Mouse (Mus musculus) heart, embryonic 16.5 days (tissue): ENCODE measurements around the gene Prdm10. TPM values are rescaled to one million over a fixed set of nuclear protein-coding genes. Genes with fewer than 3 reads are reported as not detected.

Experiments used
- ATAC-seq: fragments of 200-750 bp; cut with Nextera tagmentation; replicated peaks from 2 replicates; pipeline ENCODE4 v1.8.0; 2017; ENCODE audit warnings: moderate number of reproducible peaks; ENCODE audit not compliant: insufficient read depth, low FRiP score; ENCODE audit errors: extremely low read depth
- H3K27ac ChIP-seq: fragments of 300-500 bp; sonication (generic); 2 replicates; pipeline ENCODE4 v1.5.1; 2014; ENCODE audit warnings: mild to moderate bottlenecking, low read length, control low read depth, moderate library complexity
- H3K27me3 ChIP-seq: fragments of 300-500 bp; sonication (generic); 2 replicates; pipeline ENCODE4 v1.6.1; 2014; ENCODE audit warnings: low read length, mixed read lengths; ENCODE audit not compliant: control insufficient read depth, insufficient read depth
- H3K36me3 ChIP-seq: fragments of 300-500 bp; sonication (generic); 2 replicates; pipeline ENCODE4 v1.6.1; 2014; ENCODE audit not compliant: control insufficient read depth, insufficient read depth
- H3K4me1 ChIP-seq: fragments of 300-500 bp; sonication (generic); 2 replicates; pipeline ENCODE4 v1.6.1; 2014; ENCODE audit warnings: low read length, mixed read lengths; ENCODE audit not compliant: control insufficient read depth, insufficient read depth
- H3K4me2 ChIP-seq: fragments of 300-500 bp; sonication (generic); 2 replicates; pipeline ENCODE4 v1.6.1; 2014; ENCODE audit warnings: low read depth, mild to moderate bottlenecking, control low read depth, low read length
- H3K4me3 ChIP-seq: fragments of 300-500 bp; sonication (generic); 2 replicates; pipeline ENCODE4 v1.5.1; 2014; ENCODE audit warnings: mild to moderate bottlenecking, control low read depth, low read length
- H3K9ac ChIP-seq: fragments of 300-500 bp; sonication (generic); 2 replicates; pipeline ENCODE4 v1.6.1; 2014; ENCODE audit warnings: low read length, control low read depth
- H3K9me3 ChIP-seq: fragments of 300-500 bp; sonication (generic); replicated peaks from 2 replicates; pipeline ENCODE4 v1.6.1; 2016; ENCODE audit warnings: low read length; ENCODE audit not compliant: control insufficient read depth
- WGBS: fragments of 180-500 bp; shearing (Covaris S2); extraction: QIAGEN DNeasy Blood & Tissue Kit; methylation state at CpG from one replicate; pipeline ENCODE4 v1.1.7; 2014; 5-methylcytosine and 5-hydroxymethylcytosine counted together
- polyA plus RNA-seq: library from polyadenylated mRNA; unstranded; fragments of >200 nt; fragmentation: Nextera tagmentation; extraction: Ambion mirVana; gene quantifications from 2 replicates; pipeline ENCODE4 v1.2.1, GENCODE M21; 2015

Prdm10 gene
- polyA plus RNA-seq, 1 experiment from 2014 or later: 3.5 TPM

DNA sequence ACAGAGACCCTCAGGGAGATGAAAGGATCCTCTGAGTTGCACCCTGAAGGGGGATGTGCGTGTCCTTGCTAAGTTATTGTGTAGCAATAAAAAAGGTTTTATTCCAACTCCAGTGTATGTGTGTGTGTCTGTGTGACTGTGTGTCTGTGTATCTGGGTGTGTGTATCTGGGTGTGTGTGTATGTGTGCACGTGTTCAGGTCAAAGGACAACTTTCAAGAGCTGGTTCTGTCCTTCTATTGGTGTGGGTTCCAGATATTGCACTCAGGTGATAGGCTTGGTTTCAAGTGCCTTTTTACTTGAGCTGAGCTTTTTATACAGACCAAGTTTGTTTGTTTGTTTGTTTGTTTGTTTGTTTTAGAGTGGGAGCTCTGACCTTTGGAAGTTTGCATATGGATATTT lies 12.9 kb downstream of the Prdm10 start:
- Histone ChIP-seq H3K4me1 (no peaks in the 10 kb centered on the region; the same call in 1 of the 2 replicates), H3K9me3 (no peaks in the 10 kb centered on the region), H3K4me3 (no peak overlapping the region), H3K27ac (no peak overlapping the region), H3K9ac (no peak overlapping the region), H3K27me3 (no peaks in the 10 kb centered on the region), H3K4me2 (no peak overlapping the region), H3K36me3 (no peaks in the 10 kb centered on the region)
- no peak for ATAC-seq
- WGBS: 89% methylated on average over 2 of the region's 2 CpGs

DNA sequence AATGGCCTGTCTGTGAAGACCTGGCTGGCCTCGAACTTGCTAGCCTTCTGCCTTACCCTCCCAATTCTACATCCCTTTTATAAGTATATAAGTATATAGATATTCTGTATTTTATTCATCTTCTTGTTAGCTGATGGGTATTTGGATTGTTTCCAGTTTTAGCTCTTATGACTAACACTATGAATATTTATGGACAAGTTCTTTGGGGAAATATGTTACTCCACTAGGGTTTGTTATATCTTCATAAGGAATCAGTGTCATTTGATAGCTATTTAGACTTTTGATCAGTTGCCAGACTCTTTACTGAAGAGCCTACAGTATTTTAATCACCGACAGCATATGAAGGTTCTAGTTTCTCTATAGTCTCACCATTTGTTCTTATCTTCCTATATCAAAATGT lies 15.0 kb downstream of the Prdm10 start:
- H3K4me2 ChIP-seq: no peak overlapping the region

DNA sequence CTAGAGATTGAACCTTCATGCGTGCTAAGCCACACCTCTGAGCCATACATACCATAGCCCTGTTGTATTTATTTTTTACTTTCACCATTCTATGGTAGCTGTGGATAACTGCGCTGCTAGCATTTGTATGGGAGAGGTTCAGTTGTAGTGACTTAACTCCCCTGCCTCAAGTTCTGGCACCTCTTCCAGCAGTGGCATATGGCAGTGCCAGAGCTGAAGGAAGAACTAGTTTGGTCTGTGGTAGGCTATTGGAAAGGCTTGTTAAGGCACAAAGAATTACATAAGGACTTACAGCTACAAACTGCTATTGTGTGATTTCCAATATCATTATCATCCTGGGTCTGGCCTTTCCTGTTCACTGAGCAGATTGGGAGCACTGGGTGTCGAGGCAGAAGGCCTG lies 16.0 kb downstream of the Prdm10 start:
- no peak for ATAC-seq
- H3K27me3 ChIP-seq: no peaks in the 10 kb centered on the region
- H3K4me2 ChIP-seq: no peak overlapping the region
- no peak overlapping the region for H3K4me3 ChIP-seq
- no peaks in the 10 kb centered on the region for H3K9me3 ChIP-seq
- 87% methylated on average over 3 of the region's 3 CpGs for WGBS
- H3K4me1 ChIP-seq: peaks cover 15% of the 10 kb centered on the region
- H3K27ac ChIP-seq: no peak overlapping the region
- no peaks in the 10 kb centered on the region for H3K36me3 ChIP-seq
- H3K9ac ChIP-seq: no peak overlapping the region

More for the DNA sequence above, 15.0 kb downstream of the Prdm10 start:
- Histone ChIP-seq H3K4me3 (no peak overlapping the region), H3K4me1 (peaks cover 6% of the 10 kb centered on the region), H3K9me3 (no peaks in the 10 kb centered on the region), H3K27ac (no peak overlapping the region), H3K9ac (no peak overlapping the region), H3K36me3 (no peaks in the 10 kb centered on the region), H3K27me3 (no peaks in the 10 kb centered on the region)
- WGBS: 64% methylated on average over 2 of the region's 2 CpGs
- ATAC-seq: no peak

DNA sequence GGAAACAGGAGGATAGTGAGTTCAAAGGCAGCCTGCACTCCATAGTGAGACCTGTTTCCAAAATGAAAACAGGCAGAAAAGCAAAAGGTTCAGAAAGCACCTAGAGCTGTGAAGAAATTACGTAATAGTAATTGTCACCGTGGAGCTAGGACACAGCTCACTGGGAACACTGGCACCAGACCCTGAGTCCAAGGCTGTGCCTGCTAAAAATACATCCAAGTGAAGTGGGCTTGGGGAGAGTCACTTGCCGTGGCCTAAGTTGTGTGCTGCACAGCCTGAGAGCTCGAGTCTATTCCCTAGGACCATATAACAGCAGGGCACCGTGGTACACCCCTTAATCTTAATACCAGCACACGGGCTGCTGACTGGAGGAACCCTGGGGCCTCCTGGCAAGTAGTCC lies 18.4 kb downstream of the Prdm10 start:
- H3K27ac ChIP-seq: no peak overlapping the region
- no peak overlapping the region for H3K4me2 ChIP-seq
- no peak overlapping the region for H3K9ac ChIP-seq
- 52% methylated on average over 6 of the region's 6 CpGs for whole genome bisulfite sequencing
- H3K9me3 ChIP-seq: no peaks in the 10 kb centered on the region
- H3K36me3 ChIP-seq: no peaks in the 10 kb centered on the region
- H3K27me3 ChIP-seq: no peaks in the 10 kb centered on the region
- H3K4me1 ChIP-seq: peaks cover 20% of the 10 kb centered on the region
- no peak for ATAC-seq
- H3K4me3 ChIP-seq: no peak overlapping the region

DNA sequence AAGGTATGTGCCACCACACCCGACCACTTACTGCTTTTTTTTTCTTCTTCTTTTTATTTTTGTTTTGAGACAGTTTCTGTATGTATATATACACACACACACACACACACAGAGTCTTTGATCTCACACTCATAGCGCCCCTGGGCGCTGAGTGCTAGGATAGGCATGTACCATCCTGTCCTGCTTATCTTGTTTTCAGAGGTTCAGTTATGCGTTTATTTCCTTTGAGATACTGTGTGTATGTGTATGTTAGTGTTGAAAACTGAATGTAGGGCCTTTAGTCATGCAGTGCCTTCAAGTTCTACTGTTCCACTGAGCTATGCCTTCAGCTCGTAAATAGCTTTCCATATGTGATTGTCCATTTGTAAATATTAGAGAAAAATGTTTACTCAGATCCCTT lies 20.2 kb downstream of the Prdm10 start:
- Histone ChIP-seq H3K4me3 (no peak overlapping the region), H3K36me3 (no peaks in the 10 kb centered on the region), H3K9me3 (no peaks in the 10 kb centered on the region), H3K4me2 (no peak overlapping the region), H3K4me1 (peaks cover 20% of the 10 kb centered on the region), H3K27me3 (no peaks in the 10 kb centered on the region), H3K27ac (no peak overlapping the region), H3K9ac (no peak overlapping the region)
- no peak for ATAC-seq
- WGBS: 71% methylated on average over 5 of the region's 5 CpGs

DNA sequence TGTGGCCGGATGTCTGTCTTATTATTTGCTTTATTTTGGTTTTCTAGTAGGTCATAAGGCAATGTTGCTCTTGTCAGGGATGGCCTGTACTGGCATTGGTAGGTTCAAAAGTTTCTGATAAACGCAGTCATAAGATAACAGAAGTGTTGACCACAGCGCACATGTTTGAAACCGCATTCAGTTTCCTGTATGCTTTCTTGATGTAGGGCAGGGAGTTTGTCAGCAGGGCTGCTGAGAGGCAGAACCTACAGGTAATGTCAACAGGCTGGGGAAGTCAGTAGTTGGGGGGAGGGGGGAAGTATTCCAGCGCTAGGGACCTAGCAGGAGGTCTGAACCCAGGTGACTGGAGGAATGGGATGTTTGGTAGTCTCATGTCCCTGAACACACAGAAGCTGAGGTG lies 20.8 kb downstream of the Prdm10 start:
- H3K27ac ChIP-seq: no peak overlapping the region
- H3K4me1 ChIP-seq: peaks cover 25% of the 10 kb centered on the region
- H3K4me3 ChIP-seq: no peak overlapping the region
- no peak overlapping the region for H3K9ac ChIP-seq
- no peak overlapping the region for H3K4me2 ChIP-seq
- WGBS: 31% methylated on average over 5 of the region's 5 CpGs
- no peaks in the 10 kb centered on the region for H3K36me3 ChIP-seq
- no peak for ATAC-seq
- no peaks in the 10 kb centered on the region for H3K27me3 ChIP-seq
- H3K9me3 ChIP-seq: no peaks in the 10 kb centered on the region

DNA sequence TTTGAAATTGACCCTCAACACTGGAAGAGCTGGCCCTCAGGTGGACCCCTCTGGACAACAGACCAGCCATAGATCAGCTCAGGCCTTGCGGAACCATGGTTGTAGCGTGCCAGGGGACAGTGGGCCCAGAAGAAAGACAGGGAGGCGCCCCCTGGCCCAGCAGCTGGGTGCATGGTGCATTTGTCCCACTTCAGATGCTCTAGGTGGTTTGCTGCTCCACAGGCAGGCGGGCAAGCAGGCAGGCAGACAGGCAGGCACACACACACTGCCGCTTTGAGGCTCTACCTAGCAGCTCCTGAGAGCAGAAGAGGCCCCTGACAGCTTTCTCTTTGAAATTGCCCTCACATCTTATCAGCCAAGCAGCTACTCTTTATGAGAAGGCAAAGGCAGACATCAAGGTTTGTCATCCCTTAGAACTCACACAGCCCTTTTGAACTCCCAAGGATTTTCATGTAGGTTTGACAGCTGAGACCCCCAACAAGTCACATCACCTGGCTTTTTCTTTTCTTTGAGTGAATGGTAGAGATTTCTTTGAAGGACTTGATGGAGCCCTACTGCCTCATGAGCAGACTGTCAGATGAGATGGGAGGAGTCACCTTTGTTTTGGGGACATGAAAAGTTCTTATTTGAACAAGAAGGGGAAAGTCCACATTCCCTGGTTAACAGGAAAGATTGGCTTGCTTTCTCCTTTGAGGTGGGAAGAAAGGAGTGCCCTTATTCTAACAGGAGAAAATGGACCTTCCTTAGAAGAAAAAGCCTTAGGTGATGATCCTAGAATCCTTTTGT lies 21.4 kb downstream of the Prdm10 start:
- Histone ChIP-seq H3K9me3 (no peaks in the 10 kb centered on the region), H3K9ac (no peak overlapping the region), H3K27me3 (no peaks in the 10 kb centered on the region), H3K4me1 (peaks cover 25% of the 10 kb centered on the region), H3K27ac (no peak overlapping the region), H3K4me3 (no peak overlapping the region), H3K4me2 (no peak overlapping the region), H3K36me3 (no peaks in the 10 kb centered on the region)
- ATAC-seq: no peak
- 69% methylated on average over 5 of the region's 5 CpGs for WGBS

DNA sequence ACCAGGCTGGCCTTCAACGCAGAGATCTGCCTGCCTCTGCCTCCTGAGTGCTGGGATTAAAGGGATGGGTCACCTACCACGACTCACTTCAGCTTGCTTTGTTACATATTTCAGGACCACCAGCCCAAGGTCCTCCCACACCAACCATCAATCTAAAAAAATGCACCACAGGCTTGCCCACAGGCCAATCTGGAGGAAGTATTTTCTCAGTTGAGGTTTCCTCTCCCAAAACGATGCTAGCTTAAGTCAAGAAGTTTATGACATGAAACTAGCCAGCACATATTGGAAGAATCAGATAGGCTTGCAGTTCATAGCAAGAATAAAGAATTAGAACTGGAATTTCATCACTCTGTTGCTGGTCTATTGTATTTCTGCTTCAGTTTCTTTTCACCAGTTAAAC lies 24.0 kb downstream of the Prdm10 start:
- H3K9me3 ChIP-seq: no peaks in the 10 kb centered on the region
- H3K27ac ChIP-seq: no peak overlapping the region
- no peak overlapping the region for H3K4me2 ChIP-seq
- WGBS: 73% methylated on average over 3 of the region's 3 CpGs
- H3K9ac ChIP-seq: no peak overlapping the region
- ATAC-seq: no peak
- no peak overlapping the region for H3K4me3 ChIP-seq
- H3K27me3 ChIP-seq: no peaks in the 10 kb centered on the region
- no peaks in the 10 kb centered on the region for H3K36me3 ChIP-seq
- peaks cover 21% of the 10 kb centered on the region for H3K4me1 ChIP-seq

DNA sequence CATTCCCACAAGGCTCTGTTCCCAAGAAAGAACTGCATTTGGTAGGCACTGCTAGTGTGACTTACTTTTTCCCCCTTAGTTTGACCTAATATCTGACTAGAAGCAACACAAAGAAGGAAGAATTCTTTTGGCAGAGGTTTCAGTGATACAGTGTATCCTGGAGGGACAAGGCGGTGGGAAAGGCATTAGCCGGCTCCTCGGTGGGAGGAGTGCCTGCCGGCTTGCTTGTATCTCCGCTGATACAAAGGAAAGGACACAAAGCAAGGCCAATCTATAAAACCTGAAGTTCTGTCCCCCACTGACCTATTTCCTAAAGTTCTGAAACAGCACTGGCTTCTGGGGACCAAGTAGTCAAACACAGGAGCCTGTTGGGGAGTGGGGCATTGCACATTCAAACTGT lies 24.8 kb downstream of the Prdm10 start:
- Histone ChIP-seq H3K4me1 (peaks cover 21% of the 10 kb centered on the region), H3K4me2 (no peak overlapping the region), H3K27ac (no peak overlapping the region), H3K27me3 (no peaks in the 10 kb centered on the region), H3K9ac (no peak overlapping the region), H3K9me3 (no peaks in the 10 kb centered on the region), H3K4me3 (no peak overlapping the region), H3K36me3 (no peaks in the 10 kb centered on the region)
- ATAC-seq: no peak
- WGBS: 76% methylated on average over 5 of the region's 5 CpGs
